Mouse (Mus musculus) C2C12 (cell line): ENCODE measurements at regions not wholly inside any gene's neighbourhood (a gene's known extent, or its start where the extent isn't known, plus 50 kb on each side); places are given as distances from the start of the nearest gene placed in this dataset.

ENCODE experiments used
- H3K27me3 ChIP-seq: one replicate; pipeline ENCODE4 v1.6.1; 2011; ENCODE audit not compliant: control insufficient read depth, insufficient read depth, insufficient read length
- H3K36me3 ChIP-seq: one replicate; pipeline ENCODE4 v1.6.1; 2011; ENCODE audit not compliant: control insufficient read depth, insufficient read depth
- H3K4me3 ChIP-seq: one replicate; pipeline ENCODE4 v1.5.1; 2011; ENCODE audit warnings: mild to moderate bottlenecking, control low read depth; ENCODE audit not compliant: poor library complexity, insufficient read depth, severe bottlenecking
- H3K79me2 ChIP-seq: one replicate; pipeline ENCODE4 v1.6.1; 2011; ENCODE audit not compliant: control insufficient read depth, insufficient read depth
- H3K79me3 ChIP-seq: one replicate; pipeline ENCODE4 v1.6.1; 2011; ENCODE audit warnings: low read depth, control low read depth
- H3ac ChIP-seq: one replicate; pipeline ENCODE3; 2011; ENCODE audit warnings: low read depth; ENCODE audit not compliant: control insufficient read depth, insufficient read length
- CEBPB ChIP-seq: IDR thresholded peaks from one replicate; pipeline ENCODE4 v1.6.1; 2011; ENCODE audit warnings: low read depth, mild to moderate bottlenecking, control low read depth, moderate library complexity
- CTCF ChIP-seq: IDR thresholded peaks from one replicate; pipeline ENCODE4 v1.5.1; 2011; ENCODE audit not compliant: control insufficient read depth, insufficient read depth, insufficient read length
- FOSL1 ChIP-seq: IDR thresholded peaks from one replicate; pipeline ENCODE4 v1.8.0; 2011; ENCODE audit warnings: mild to moderate bottlenecking, low read length; ENCODE audit not compliant: poor library complexity, insufficient read depth, severe bottlenecking
- MAX ChIP-seq: IDR thresholded peaks from one replicate; pipeline ENCODE4 v1.6.1; 2011; ENCODE audit warnings: mild to moderate bottlenecking, control low read depth
- MYOD1 ChIP-seq: IDR thresholded peaks from one replicate; pipeline ENCODE4 v1.6.1; 2011; ENCODE audit warnings: low read depth; ENCODE audit not compliant: control insufficient read depth, insufficient read length
- MYOG ChIP-seq: IDR thresholded peaks from one replicate; pipeline ENCODE4 v1.6.1; 2011; ENCODE audit not compliant: control insufficient read depth, insufficient read length; ENCODE audit errors: extremely low read depth
- USF1 ChIP-seq: IDR thresholded peaks from one replicate; pipeline ENCODE4 v1.6.1; 2011; ENCODE audit warnings: low read depth, mild to moderate bottlenecking, control low read depth, moderate library complexity

- H3ac ChIP-seq, result no peak overlapping the region
- no peaks in the 10 kb centered on the region for H3K79me3 ChIP-seq
- no peaks in the 10 kb centered on the region for H3K36me3 ChIP-seq
- no peak overlapping the region for H3K4me3 ChIP-seq
- no peaks in the 10 kb centered on the region for H3K27me3 ChIP-seq
- TF ChIP-seq FOSL1 (no peak), CEBPB (no peak), MYOG (no peak), CTCF (no peak), MYOD1 (no peak), USF1 (no peak)
- no peaks in the 10 kb centered on the region for H3K79me2 ChIP-seq
These were observed 412.8 kb downstream of the Ptpru start for GRCm38 (mm10) chr4:131425311-131425710.

GRCm38 (mm10) chr4:131427871-131428270, 410.2 kb downstream of the Ptpru start:
- H3K79me2 ChIP-seq, result no peaks in the 10 kb centered on the region
- no peaks in the 10 kb centered on the region for H3K36me3 ChIP-seq
- H3K4me3 ChIP-seq, result no peak overlapping the region
- no peak for TF ChIP-seq FOSL1
- no peak for TF ChIP-seq USF1
- TF ChIP-seq MYOG, result no peak
- TF ChIP-seq CEBPB, result no peak
- TF ChIP-seq MYOD1, result no peak
- no peak for TF ChIP-seq CTCF
- TF ChIP-seq MAX, result no peak
- no peak overlapping the region for H3ac ChIP-seq
- no peaks in the 10 kb centered on the region for H3K27me3 ChIP-seq
- H3K79me3 ChIP-seq, result no peaks in the 10 kb centered on the region

- Histone ChIP-seq H3K36me3 (no peaks in the 10 kb centered on the region), H3K79me2 (no peaks in the 10 kb centered on the region), H3K79me3 (no peaks in the 10 kb centered on the region), H3K4me3 (no peak overlapping the region), H3ac (no peak overlapping the region), H3K27me3 (no peaks in the 10 kb centered on the region)
- TF ChIP-seq CEBPB (no peak), CTCF (no peak), MAX (no peak), USF1 (no peak), FOSL1 (no peak), MYOG (no peak), MYOD1 (no peak)
These were observed 408.7 kb downstream of the Ptpru start for GRCm38 (mm10) chr4:131429356-131429755.

- Histone ChIP-seq H3K79me2 (no peaks in the 10 kb centered on the region), H3K27me3 (no peaks in the 10 kb centered on the region), H3K36me3 (no peaks in the 10 kb centered on the region), H3ac (no peak overlapping the region), H3K4me3 (no peak overlapping the region), H3K79me3 (no peaks in the 10 kb centered on the region)
- no peak for TF ChIP-seq MAX
- no peak for TF ChIP-seq FOSL1
- TF ChIP-seq CTCF, result no peak
- TF ChIP-seq MYOG, result no peak
- no peak for TF ChIP-seq USF1
- TF ChIP-seq MYOD1, result no peak
These were observed 407.7 kb downstream of the Ptpru start for GRCm38 (mm10) chr4:131430420-131430819.

GRCm38 (mm10) chr4:131431188-131431587, 406.9 kb downstream of the Ptpru start:
- H3K79me2 ChIP-seq, result no peaks in the 10 kb centered on the region
- H3K4me3 ChIP-seq, result no peak overlapping the region
- no peak for TF ChIP-seq MAX
- no peak for TF ChIP-seq MYOD1
- TF ChIP-seq FOSL1, result no peak
- TF ChIP-seq CEBPB, result no peak
- TF ChIP-seq MYOG, result no peak
- TF ChIP-seq CTCF, result no peak
- H3K27me3 ChIP-seq, result no peaks in the 10 kb centered on the region
- H3K79me3 ChIP-seq, result no peaks in the 10 kb centered on the region
- H3K36me3 ChIP-seq, result no peaks in the 10 kb centered on the region
- no peak overlapping the region for H3ac ChIP-seq

GRCm38 (mm10) chr4:131432591-131433177, 405.4 kb downstream of the Ptpru start:
- H3K79me2 ChIP-seq, result no peaks in the 10 kb centered on the region
- no peak overlapping the region for H3K4me3 ChIP-seq
- no peaks in the 10 kb centered on the region for H3K36me3 ChIP-seq
- no peak overlapping the region for H3ac ChIP-seq
- H3K27me3 ChIP-seq, result no peaks in the 10 kb centered on the region
- TF ChIP-seq USF1 (no peak), CTCF (no peak), MAX (no peak), FOSL1 (no peak), MYOG (no peak), CEBPB (no peak), MYOD1 (no peak)
- no peaks in the 10 kb centered on the region for H3K79me3 ChIP-seq
